Mouse (Mus musculus): ENCODE measurements at regions not wholly inside any gene's neighbourhood (a gene's known extent, or its start where the extent isn't known, plus 50 kb on each side); places are given as distances from the start of the nearest gene placed in this dataset.

- Histone ChIP-seq H3K4me1 (ENCODE audit: control insufficient read depth, insufficient read depth, low read length) (no peaks in the 10 kb centered on the region), H3K4me3 (ENCODE audit: insufficient read depth, low read length) (no peak overlapping the region), H3K27ac (ENCODE audit: insufficient read depth, low read depth, low read length) (no peak overlapping the region)
- TF ChIP-seq POLR2A (IDR thresholded peaks at IDR 0.05; ENCODE audit: borderline replicate concordance, low read depth, low read length) (no peak), CTCF (IDR thresholded peaks at IDR 0.05; ENCODE audit: low read depth, low read length) (no peak)
Observed at GRCm38 (mm10) chr1:183679949-183680348, 261.9 kb downstream of the Hhipl2 start.

DNA sequence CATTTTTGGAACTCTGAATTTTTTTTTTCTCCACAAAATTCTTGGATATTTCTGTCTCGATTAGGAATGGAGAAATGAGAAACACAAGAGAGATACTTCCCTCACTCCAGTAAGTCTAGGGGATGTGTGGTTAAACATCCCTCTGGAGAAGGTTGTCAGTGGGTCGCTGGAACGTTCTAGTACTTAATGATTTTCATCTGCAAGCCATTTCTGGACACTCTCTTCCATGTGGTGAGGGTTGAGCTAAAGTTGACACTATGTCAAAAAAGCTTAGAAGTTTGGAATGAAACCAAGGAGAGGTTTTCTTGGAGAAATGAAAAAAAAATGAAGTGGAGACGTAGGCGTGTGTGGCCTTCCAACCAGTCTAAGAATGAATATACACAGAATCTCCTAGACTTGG, 268.0 kb downstream of the Hhipl2 start:
- Histone ChIP-seq H3K27ac (ENCODE audit: insufficient read depth, low read depth, low read length) (no peak overlapping the region), H3K4me3 (ENCODE audit: insufficient read depth, low read length) (no peak overlapping the region), H3K4me1 (ENCODE audit: control insufficient read depth, insufficient read depth, low read length) (no peaks in the 10 kb centered on the region)
- TF ChIP-seq CTCF (IDR thresholded peaks at IDR 0.05; ENCODE audit: low read depth, low read length) (no peak), POLR2A (IDR thresholded peaks at IDR 0.05; ENCODE audit: borderline replicate concordance, low read depth, low read length) (no peak)

DNA sequence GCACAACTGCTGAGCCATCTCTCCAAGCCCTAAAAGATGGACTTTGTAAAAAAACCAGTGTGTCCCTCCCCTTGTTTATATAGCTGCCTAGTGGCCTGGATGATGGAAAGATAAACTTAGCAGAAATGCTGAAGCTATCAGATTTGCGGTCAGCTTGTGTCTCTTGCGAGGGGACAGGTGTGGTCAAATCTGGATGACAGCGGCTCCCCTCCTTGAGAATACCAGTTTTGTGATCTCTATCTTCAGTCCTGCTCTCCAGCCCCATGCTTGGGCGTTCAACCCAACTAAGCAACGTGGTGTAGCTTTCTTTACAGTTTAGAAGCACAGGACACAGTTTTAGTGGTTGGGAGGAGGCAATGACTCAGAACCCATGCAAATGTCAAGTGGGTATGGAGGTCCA, 274.7 kb downstream of the Hhipl2 start:
- no peak overlapping the region for H3K27ac ChIP-seq (ENCODE audit: insufficient read depth, low read depth, low read length)
- no peak overlapping the region for H3K4me3 ChIP-seq (ENCODE audit: insufficient read depth, low read length)
- no peaks in the 10 kb centered on the region for H3K4me1 ChIP-seq (ENCODE audit: control insufficient read depth, insufficient read depth, low read length)
- no peak for TF ChIP-seq POLR2A (IDR thresholded peaks at IDR 0.05; ENCODE audit: borderline replicate concordance, low read depth, low read length)
- TF ChIP-seq CTCF (IDR thresholded peaks at IDR 0.05; ENCODE audit: low read depth, low read length): no peak

- Histone ChIP-seq H3K27ac (ENCODE audit: insufficient read depth, low read depth, low read length) (no peak overlapping the region), H3K4me3 (ENCODE audit: insufficient read depth, low read length) (no peak overlapping the region), H3K4me1 (ENCODE audit: control insufficient read depth, insufficient read depth, low read length) (no peaks in the 10 kb centered on the region)
- TF ChIP-seq CTCF (IDR thresholded peaks at IDR 0.05; ENCODE audit: low read depth, low read length) (no peak), POLR2A (IDR thresholded peaks at IDR 0.05; ENCODE audit: borderline replicate concordance, low read depth, low read length) (no peak)
Observed at GRCm38 (mm10) chr1:183699284-183699683, 281.3 kb downstream of the Hhipl2 start.

GRCm38 (mm10) chr1:183702888-183703287, 284.9 kb downstream of the Hhipl2 start:
- Histone ChIP-seq H3K4me3 (ENCODE audit: insufficient read depth, low read length) (no peak overlapping the region), H3K4me1 (ENCODE audit: control insufficient read depth, insufficient read depth, low read length) (no peaks in the 10 kb centered on the region), H3K27ac (ENCODE audit: insufficient read depth, low read depth, low read length) (no peak overlapping the region)
- no peak for TF ChIP-seq CTCF (IDR thresholded peaks at IDR 0.05; ENCODE audit: low read depth, low read length)
- TF ChIP-seq POLR2A (IDR thresholded peaks at IDR 0.05; ENCODE audit: borderline replicate concordance, low read depth, low read length): no peak

GRCm38 (mm10) chr1:183712895-183713294, 294.9 kb downstream of the Hhipl2 start:
- Histone ChIP-seq H3K4me3 (ENCODE audit: insufficient read depth, low read length) (no peak overlapping the region), H3K4me1 (ENCODE audit: control insufficient read depth, insufficient read depth, low read length) (no peaks in the 10 kb centered on the region), H3K27ac (ENCODE audit: insufficient read depth, low read depth, low read length) (no peak overlapping the region)
- TF ChIP-seq POLR2A (IDR thresholded peaks at IDR 0.05; ENCODE audit: borderline replicate concordance, low read depth, low read length): no peak
- TF ChIP-seq CTCF (IDR thresholded peaks at IDR 0.05; ENCODE audit: low read depth, low read length): no peak

GRCm38 (mm10) chr1:183717060-183717459, 296.0 kb upstream of the Dusp10 start:
- H3K27ac ChIP-seq (ENCODE audit: insufficient read depth, low read depth, low read length): no peak overlapping the region
- TF ChIP-seq POLR2A (IDR thresholded peaks at IDR 0.05; ENCODE audit: borderline replicate concordance, low read depth, low read length) (no peak), CTCF (IDR thresholded peaks at IDR 0.05; ENCODE audit: low read depth, low read length) (no peak)
- no peak overlapping the region for H3K4me3 ChIP-seq (ENCODE audit: insufficient read depth, low read length)
- no peaks in the 10 kb centered on the region for H3K4me1 ChIP-seq (ENCODE audit: control insufficient read depth, insufficient read depth, low read length)

DNA sequence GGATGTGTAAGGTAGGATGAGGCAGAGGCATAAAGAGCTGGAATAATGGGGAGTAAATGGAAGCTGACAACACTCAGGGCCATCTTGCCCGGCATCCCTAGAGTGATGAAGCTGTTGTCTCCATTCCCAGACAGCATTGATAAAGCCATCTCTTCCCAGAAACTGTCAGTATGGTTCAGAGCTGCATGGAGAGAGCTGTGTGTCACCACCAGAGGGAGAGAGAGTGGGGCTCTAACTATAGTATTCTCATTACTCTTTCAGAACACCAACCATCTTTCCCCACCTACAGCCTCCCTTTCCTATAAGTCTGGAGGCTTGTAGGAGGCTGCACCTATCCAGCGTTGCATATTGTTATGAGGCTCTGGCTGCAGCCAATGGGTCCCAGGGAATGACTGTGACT, 264.0 kb upstream of the Dusp10 start:
- TF ChIP-seq CTCF (IDR thresholded peaks at IDR 0.05; ENCODE audit: low read depth, low read length): no peak
- TF ChIP-seq POLR2A (IDR thresholded peaks at IDR 0.05; ENCODE audit: borderline replicate concordance, low read depth, low read length): no peak
- Histone ChIP-seq H3K27ac (ENCODE audit: insufficient read depth, low read depth, low read length) (no peak overlapping the region), H3K4me3 (ENCODE audit: insufficient read depth, low read length) (no peak overlapping the region), H3K4me1 (ENCODE audit: control insufficient read depth, insufficient read depth, low read length) (no peaks in the 10 kb centered on the region)

- Histone ChIP-seq H3K4me3 (ENCODE audit: insufficient read depth, low read length) (no peak overlapping the region), H3K4me1 (ENCODE audit: control insufficient read depth, insufficient read depth, low read length) (no peaks in the 10 kb centered on the region), H3K27ac (ENCODE audit: insufficient read depth, low read depth, low read length) (no peak overlapping the region)
- no peak for TF ChIP-seq POLR2A (IDR thresholded peaks at IDR 0.05; ENCODE audit: borderline replicate concordance, low read depth, low read length)
- no peak for TF ChIP-seq CTCF (IDR thresholded peaks at IDR 0.05; ENCODE audit: low read depth, low read length)
Observed at GRCm38 (mm10) chr1:183754500-183754899, 258.6 kb upstream of the Dusp10 start.

DNA sequence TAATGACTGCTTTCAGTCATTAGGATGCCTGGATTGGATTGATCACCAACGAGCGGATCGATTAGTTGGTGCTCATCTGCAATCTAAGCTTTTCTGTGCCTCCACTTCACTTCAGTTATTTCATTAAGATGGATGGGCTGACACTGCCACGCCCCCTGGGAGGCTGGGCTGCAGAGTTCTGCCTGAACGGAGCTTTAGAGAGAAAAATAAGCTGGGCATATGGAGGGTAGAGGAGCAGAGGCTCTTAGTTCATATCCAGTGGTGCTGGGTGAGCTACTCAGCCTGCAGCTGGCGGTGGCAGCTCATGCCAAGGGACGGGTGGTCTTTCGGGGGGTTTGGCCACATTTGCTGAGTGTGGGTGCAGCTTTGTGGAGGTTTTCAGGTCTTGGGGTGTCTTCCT, 256.4 kb upstream of the Dusp10 start:
- TF ChIP-seq POLR2A (IDR thresholded peaks at IDR 0.05; ENCODE audit: borderline replicate concordance, low read depth, low read length): no peak
- no peak for TF ChIP-seq CTCF (IDR thresholded peaks at IDR 0.05; ENCODE audit: low read depth, low read length)
- no peaks in the 10 kb centered on the region for H3K4me1 ChIP-seq (ENCODE audit: control insufficient read depth, insufficient read depth, low read length)
- no peak overlapping the region for H3K27ac ChIP-seq (ENCODE audit: insufficient read depth, low read depth, low read length)
- H3K4me3 ChIP-seq (ENCODE audit: insufficient read depth, low read length): no peak overlapping the region

Measured in bone marrow macrophage, adult 2 months (primary cell).